Mouse (Mus musculus) kidney, adult 2 months (tissue): ENCODE measurements at regions not wholly inside any gene's neighbourhood (a gene's known extent, or its start where the extent isn't known, plus 50 kb on each side); places are given as distances from the start of the nearest gene placed in this dataset.

Experiments used
- CTCF ChIP-seq: fragments of 200-500 bp; conservative IDR thresholded peaks from 2 replicates; pipeline ENCODE4 v1.5.1; 2011; ENCODE audit warnings: low read depth, mild to moderate bottlenecking, control low read depth, low read length, moderate library complexity, mixed read lengths; ENCODE audit not compliant: insufficient read depth, insufficient read length
- POLR2A ChIP-seq: fragments of 200-500 bp; IDR thresholded peaks from one replicate; pipeline ENCODE4 v1.6.1; 2011; ENCODE audit warnings: low read depth, low read length, control low read depth

GRCm38 (mm10) chr1:51622181-51622862 lies 144.1 kb upstream of the Nabp1 start:
- no peak for TF ChIP-seq CTCF
- TF ChIP-seq POLR2A = no peak
